Mouse (Mus musculus): ENCODE data around the gene Ddx58. TPM values are rescaled to one million over a fixed set of nuclear protein-coding genes. Genes with fewer than 3 reads are reported as not detected.

Ddx58 gene
- polyA plus RNA-seq, 1 experiment from 2014 or later: 4.3 TPM

DNA sequence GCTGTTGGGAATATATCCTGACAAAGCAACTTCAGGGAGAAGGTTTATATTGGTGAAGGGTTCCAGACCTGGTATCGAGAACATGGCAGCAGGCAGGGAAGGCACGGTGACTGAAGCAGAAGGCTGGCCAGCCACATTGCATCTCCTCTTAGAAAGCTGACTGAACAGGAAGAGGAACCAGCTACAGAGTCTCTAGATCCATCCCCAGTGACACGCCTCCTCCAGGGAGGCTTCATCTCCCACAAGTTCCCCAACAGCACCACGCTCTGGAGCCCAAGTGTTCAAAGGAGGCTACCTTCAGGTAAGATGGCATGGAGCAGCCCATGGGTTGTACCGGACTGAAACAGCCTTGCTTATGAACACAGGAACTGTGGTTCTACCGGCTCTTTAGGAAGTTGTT lies 37.4 kb downstream of the Ddx58 start:
- no peak overlapping the region for H3K4me3 ChIP-seq
- H3K9ac ChIP-seq: no peak overlapping the region
- H3K4me1 ChIP-seq (replicated peaks): no peaks in the 10 kb centered on the region
- no peak overlapping the region for H3K27ac ChIP-seq
- H3K9me3 ChIP-seq: no peaks in the 10 kb centered on the region
- no peak for ATAC-seq (ENCODE audit: low FRiP score)
- peaks cover 44% of the 10 kb centered on the region for H3K36me3 ChIP-seq
- H3K4me2 ChIP-seq: no peak overlapping the region
- 96% methylated on average over 6 of the region's 6 CpGs for WGBS
- H3K27me3 ChIP-seq: no peaks in the 10 kb centered on the region

DNA sequence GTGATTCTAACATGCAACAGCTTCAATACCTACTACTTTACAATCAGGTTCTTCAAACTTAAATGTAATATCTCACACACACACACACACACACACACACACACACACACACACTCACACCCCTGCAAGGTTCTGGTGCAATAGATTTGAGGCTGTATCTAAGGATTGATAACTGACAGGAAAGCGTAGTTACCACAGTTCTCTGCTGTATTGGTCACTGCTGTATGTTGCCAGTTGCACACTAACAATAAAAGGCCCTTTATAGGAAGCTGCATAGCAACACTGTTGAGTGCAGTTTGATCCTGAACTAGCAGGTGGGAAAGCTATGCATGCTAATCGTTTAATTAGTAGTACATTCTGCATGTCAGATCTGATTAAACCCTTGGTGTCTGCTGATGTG lies 44.3 kb downstream of the Ddx58 start:
- H3K4me3 ChIP-seq: no peak overlapping the region
- WGBS: 88% methylated on average over 2 of the region's 2 CpGs
- ATAC-seq (ENCODE audit: low FRiP score): no peak
- H3K36me3 ChIP-seq: peaks cover 79% of the 10 kb centered on the region
- H3K4me1 ChIP-seq (replicated peaks): no peaks in the 10 kb centered on the region
- H3K9ac ChIP-seq: no peak overlapping the region
- H3K27me3 ChIP-seq: no peaks in the 10 kb centered on the region
- no peak overlapping the region for H3K27ac ChIP-seq
- H3K9me3 ChIP-seq: no peaks in the 10 kb centered on the region
- no peak overlapping the region for H3K4me2 ChIP-seq

DNA sequence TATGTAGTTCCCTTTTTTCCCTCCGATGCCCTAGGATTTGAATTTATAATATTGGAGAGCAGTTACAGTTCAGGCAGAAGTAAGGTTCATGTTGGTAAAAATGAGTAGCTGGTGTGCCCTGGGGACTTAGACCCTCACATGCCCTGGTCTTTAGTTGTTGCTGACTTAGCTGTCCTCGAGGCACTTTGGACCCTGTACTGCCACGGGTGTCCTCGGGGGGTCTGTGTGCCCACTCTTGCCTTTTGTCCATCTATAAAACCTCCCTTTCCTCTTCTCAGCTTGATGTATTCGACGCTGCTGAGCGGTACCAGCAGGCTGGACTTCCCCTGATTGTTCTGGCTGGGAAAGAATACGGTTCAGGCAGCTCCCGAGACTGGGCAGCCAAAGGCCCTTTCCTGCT lies 46.2 kb downstream of the Ddx58 start:
- H3K27me3 ChIP-seq: no peaks in the 10 kb centered on the region
- peaks cover 86% of the 10 kb centered on the region for H3K36me3 ChIP-seq
- no peak for ATAC-seq (ENCODE audit: low FRiP score)
- 65% methylated on average over 9 of the region's 9 CpGs for WGBS
- no peaks in the 10 kb centered on the region for H3K9me3 ChIP-seq
- no peak overlapping the region for H3K9ac ChIP-seq
- H3K4me3 ChIP-seq: no peak overlapping the region
- no peak overlapping the region for H3K4me2 ChIP-seq
- H3K27ac ChIP-seq: no peak overlapping the region
- H3K4me1 ChIP-seq (replicated peaks): no peaks in the 10 kb centered on the region

DNA sequence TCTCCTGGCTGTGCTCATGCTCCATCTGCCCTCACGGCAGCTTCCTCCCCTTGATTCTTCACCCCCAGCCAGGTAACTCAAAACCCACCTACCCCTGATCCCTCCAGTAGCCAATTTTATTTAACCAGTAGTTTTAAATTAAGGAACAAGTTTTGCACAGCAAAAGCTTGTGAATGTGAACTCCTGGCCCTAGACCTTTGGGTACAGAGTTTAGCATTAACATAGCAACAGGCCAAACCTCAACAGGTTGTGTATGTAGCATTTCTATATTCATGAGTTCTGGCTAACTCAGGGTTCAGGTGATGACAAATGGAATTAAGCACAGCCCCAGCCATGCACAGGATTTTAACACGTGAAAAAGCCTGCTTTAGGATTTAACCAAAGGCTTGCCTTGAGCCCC lies 47.4 kb downstream of the Ddx58 start:
- no peaks in the 10 kb centered on the region for H3K4me1 ChIP-seq (replicated peaks)
- H3K27ac ChIP-seq: no peak overlapping the region
- no peaks in the 10 kb centered on the region for H3K27me3 ChIP-seq
- H3K9ac ChIP-seq: no peak overlapping the region
- no peak for ATAC-seq (ENCODE audit: low FRiP score)
- peaks cover 86% of the 10 kb centered on the region for H3K36me3 ChIP-seq
- H3K4me2 ChIP-seq: no peak overlapping the region
- no peak overlapping the region for H3K4me3 ChIP-seq
- H3K9me3 ChIP-seq: no peaks in the 10 kb centered on the region
- WGBS: 76% methylated on average over 2 of the region's 2 CpGs

DNA sequence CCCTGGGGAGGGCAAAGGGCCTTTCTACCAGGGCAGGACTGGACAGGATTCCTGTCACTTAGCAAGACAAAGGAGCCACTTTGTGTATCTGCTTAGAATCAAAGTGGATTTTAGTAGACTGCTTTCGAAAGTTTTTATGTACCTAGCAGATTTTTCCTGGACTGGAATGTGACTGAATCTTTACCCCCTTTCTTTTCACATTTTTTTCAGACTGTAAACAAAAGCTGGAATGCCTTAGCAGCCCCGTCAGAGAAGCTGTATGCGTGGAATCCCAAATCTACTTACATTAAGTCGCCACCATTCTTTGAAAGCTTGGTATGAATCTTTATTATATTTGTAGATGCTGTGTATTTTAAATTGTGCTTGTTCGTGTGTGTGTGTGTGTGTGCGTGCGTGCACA lies 51.7 kb downstream of the Ddx58 start:
- no peak for ATAC-seq (ENCODE audit: low FRiP score)
- Histone ChIP-seq H3K4me1 (replicated peaks) (no peaks in the 10 kb centered on the region), H3K27me3 (no peaks in the 10 kb centered on the region), H3K4me2 (no peak overlapping the region), H3K4me3 (no peak overlapping the region), H3K36me3 (peaks cover 91% of the 10 kb centered on the region), H3K9me3 (no peaks in the 10 kb centered on the region), H3K9ac (no peak overlapping the region), H3K27ac (no peak overlapping the region)
- 96% methylated on average over 7 of the region's 7 CpGs for WGBS

DNA sequence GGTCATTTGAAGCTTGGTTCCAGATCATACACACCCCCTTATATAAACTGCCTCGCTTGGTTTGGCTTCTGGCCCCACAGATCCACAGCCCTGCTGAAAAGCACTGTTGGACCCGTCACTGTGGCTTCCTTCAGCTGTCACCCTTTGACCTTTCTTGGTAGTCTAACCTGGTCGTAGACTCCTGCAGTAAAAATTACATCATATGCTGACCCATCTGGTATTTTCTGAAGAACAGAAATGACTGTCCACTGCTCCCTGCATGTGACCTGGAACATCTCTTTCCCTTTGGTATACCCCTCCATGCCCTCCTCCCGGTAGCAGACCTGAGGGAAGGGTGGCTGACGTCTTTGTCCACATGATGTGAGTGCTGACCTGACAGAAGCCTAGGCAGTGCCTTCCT lies 55.2 kb downstream of the Ddx58 start:
- ATAC-seq (ENCODE audit: low FRiP score): no peak

DNA sequence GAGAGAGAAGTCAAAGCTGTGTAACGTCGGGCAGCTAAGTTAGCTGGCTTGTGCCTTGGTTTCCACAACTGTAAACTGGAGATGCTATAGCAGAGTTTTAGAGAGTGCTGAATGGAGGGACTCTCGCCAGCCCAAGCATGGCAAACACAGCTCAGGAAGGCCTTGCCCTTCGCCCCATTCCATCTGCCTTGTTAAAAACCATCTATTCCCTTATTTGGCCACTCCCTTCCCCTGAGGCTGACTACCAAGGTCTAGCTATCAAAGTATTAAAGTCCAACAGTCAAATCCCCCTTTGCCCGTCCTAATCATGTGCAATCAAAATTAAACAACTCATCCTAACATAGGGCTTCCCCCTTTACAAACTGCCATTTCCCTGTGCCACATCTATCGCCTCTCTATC lies 55.8 kb downstream of the Ddx58 start:
- 95% methylated on average over 6 of the region's 6 CpGs for WGBS
- peaks cover 94% of the 10 kb centered on the region for H3K36me3 ChIP-seq

More for the DNA sequence above, 55.2 kb downstream of the Ddx58 start:
- no peaks in the 10 kb centered on the region for H3K4me1 ChIP-seq (replicated peaks)
- no peaks in the 10 kb centered on the region for H3K27me3 ChIP-seq
- no peaks in the 10 kb centered on the region for H3K9me3 ChIP-seq
- H3K36me3 ChIP-seq: peaks cover 95% of the 10 kb centered on the region
- H3K4me3 ChIP-seq: no peak overlapping the region
- no peak overlapping the region for H3K4me2 ChIP-seq
- H3K9ac ChIP-seq: no peak overlapping the region
- no peak overlapping the region for H3K27ac ChIP-seq
- WGBS: 88% methylated on average over 5 of the region's 5 CpGs

DNA sequence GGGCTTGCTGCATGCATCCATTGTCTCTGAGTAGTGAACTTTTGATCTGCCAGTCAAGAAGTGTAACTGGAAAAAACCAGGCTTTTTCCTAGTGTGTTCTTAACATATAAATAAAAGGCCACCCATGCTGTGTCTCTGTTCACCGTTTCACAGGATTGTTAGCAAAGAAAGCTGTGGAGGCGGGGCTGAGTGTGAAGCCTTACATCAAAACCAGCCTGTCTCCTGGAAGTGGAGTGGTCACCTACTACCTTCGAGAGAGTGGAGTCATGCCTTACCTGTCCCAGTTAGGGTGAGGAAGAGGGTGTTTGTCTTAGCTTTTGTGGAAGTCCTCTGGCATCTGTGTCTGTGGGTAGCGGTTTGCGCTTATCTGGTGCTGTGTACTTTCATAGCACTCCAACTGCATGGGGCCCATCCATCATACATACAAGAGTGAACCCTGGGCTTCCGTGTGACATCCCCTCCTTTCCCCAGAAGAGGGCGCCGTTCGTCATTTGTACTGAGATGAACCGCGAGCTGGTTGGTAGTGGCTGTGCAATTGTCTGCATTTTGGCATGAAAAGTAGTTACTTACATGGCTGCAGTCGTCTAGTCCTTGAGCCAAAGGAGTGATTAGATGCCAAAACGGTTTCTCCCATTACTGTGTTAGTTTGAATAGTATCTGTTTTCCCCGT lies 56.8 kb downstream of the Ddx58 start:
- 40% methylated on average over 14 of the region's 14 CpGs for WGBS
- peaks cover 94% of the 10 kb centered on the region for H3K36me3 ChIP-seq
- peak; percentile 61; the same call in 1 of the 2 replicates for ATAC-seq (ENCODE audit: low FRiP score)

More for the DNA sequence above, 55.8 kb downstream of the Ddx58 start:
- H3K27ac ChIP-seq: no peak overlapping the region
- H3K9ac ChIP-seq: no peak overlapping the region
- H3K4me3 ChIP-seq: no peak overlapping the region
- H3K4me1 ChIP-seq (replicated peaks): no peaks in the 10 kb centered on the region
- no peak overlapping the region for H3K4me2 ChIP-seq
- H3K27me3 ChIP-seq: no peaks in the 10 kb centered on the region
- H3K9me3 ChIP-seq: no peaks in the 10 kb centered on the region
- no peak for ATAC-seq (ENCODE audit: low FRiP score)

DNA sequence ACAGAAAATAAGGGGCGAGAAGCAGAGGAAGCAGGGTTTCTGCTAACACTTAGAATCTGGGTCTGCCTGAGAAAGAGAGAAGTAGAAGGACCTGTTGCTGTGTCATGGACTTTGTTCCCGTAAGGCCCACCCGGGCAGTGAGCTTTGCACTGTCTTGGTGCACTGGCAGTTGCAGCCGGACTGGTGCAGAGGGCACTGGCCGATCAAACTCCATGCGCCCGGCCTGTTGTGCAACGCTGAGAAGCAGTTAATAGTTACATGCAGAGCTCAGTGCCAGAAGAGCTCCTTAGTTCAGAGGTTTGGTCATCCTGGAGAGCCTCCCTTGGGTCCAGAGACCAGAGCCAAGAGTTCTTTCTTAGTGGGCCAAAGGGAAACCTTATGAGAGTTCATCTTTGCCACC lies 57.9 kb downstream of the Ddx58 start:
- Histone ChIP-seq H3K4me2 (no peak overlapping the region), H3K9ac (no peak overlapping the region), H3K4me3 (no peak overlapping the region), H3K27me3 (no peaks in the 10 kb centered on the region), H3K9me3 (no peaks in the 10 kb centered on the region), H3K27ac (no peak overlapping the region), H3K36me3 (peaks cover 88% of the 10 kb centered on the region), H3K4me1 (replicated peaks) (no peaks in the 10 kb centered on the region)
- 96% methylated on average over 8 of the region's 8 CpGs for WGBS
- no peak for ATAC-seq (ENCODE audit: low FRiP score)

More for the DNA sequence above, 56.8 kb downstream of the Ddx58 start:
- Histone ChIP-seq H3K4me1 (replicated peaks) (no peaks in the 10 kb centered on the region), H3K27ac (no peak overlapping the region), H3K4me3 (no peak overlapping the region), H3K4me2 (no peak overlapping the region), H3K9ac (no peak overlapping the region), H3K27me3 (no peaks in the 10 kb centered on the region), H3K9me3 (no peaks in the 10 kb centered on the region)

DNA sequence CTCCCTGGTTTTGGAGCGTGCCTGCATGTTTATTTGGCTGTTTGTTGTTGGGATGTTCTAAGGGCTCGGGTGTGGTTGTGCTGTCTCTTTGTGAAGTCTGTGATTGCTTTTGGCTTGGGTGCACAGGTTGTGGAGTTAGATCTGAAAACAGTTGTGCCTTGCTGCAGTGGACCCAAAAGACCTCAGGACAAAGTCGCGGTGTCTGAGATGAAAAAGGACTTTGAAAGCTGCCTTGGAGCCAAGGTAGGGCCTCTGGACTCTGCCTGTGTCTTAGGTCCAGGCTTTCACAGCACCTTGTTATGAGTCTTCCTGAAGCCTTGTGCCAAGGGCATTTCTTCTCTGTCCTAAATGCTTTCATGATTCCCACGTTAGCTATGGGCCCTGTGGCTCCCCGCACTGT lies 59.6 kb downstream of the Ddx58 start:
- ATAC-seq (ENCODE audit: low FRiP score): no peak
- H3K27ac ChIP-seq: no peak overlapping the region
- H3K4me2 ChIP-seq: no peak overlapping the region
- 95% methylated on average over 6 of the region's 6 CpGs for WGBS
- H3K9me3 ChIP-seq: no peaks in the 10 kb centered on the region
- no peak overlapping the region for H3K4me3 ChIP-seq
- H3K4me1 ChIP-seq (replicated peaks): no peaks in the 10 kb centered on the region
- H3K9ac ChIP-seq: no peak overlapping the region
- peaks cover 87% of the 10 kb centered on the region for H3K36me3 ChIP-seq
- no peaks in the 10 kb centered on the region for H3K27me3 ChIP-seq

DNA sequence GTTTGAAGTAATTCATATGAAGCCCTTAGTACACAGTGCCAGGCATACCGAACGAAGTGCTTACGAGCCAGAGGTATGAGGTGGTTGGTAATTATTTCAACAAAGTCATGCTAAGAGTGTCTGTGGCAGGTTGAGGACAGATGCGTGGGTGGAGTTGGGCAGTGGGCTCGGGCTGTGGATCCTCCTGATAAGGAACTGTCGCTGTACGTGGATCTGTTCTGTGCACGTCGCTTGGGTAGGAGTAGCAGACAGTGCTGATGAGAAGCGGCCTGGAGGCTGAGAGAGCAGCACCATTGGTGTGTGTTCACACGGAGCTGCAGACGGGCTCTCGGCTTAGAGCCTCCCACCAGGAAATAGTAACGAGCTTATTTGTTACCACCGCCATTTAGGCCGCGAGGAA lies 61.0 kb downstream of the Ddx58 start:
- Histone ChIP-seq H3K36me3 (peaks cover 74% of the 10 kb centered on the region), H3K27me3 (no peaks in the 10 kb centered on the region), H3K4me1 (replicated peaks) (0 out of 2 replicates have a peak, but pooled peaks cover 2% of the 10 kb centered on the region), H3K9ac (no peak overlapping the region), H3K4me3 (no peak overlapping the region), H3K4me2 (no peak overlapping the region), H3K9me3 (no peaks in the 10 kb centered on the region), H3K27ac (no peak overlapping the region)
- 93% methylated on average over 17 of the region's 17 CpGs for WGBS
- no peak for ATAC-seq (ENCODE audit: low FRiP score)

DNA sequence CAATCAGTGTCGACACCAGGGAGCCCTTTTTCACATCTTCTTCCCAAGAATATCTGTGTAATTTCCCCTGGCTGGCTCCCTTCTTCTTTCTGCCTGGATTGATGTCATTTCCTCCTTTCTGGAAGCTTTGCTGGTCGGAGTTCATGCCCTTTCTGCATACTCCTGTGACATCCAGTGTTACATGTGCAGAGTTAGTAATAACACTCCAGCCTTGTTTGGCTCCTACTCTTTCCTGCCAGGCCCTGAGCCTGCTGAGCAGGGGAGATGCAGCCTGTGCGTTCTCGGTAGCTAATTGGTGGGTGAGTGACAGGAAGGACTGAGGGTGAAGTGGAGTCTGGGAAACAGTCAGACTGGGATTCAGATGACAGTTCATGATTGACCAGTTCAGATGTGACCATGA lies 65.3 kb downstream of the Ddx58 start:
- 78% methylated on average over 4 of the region's 4 CpGs for WGBS

DNA sequence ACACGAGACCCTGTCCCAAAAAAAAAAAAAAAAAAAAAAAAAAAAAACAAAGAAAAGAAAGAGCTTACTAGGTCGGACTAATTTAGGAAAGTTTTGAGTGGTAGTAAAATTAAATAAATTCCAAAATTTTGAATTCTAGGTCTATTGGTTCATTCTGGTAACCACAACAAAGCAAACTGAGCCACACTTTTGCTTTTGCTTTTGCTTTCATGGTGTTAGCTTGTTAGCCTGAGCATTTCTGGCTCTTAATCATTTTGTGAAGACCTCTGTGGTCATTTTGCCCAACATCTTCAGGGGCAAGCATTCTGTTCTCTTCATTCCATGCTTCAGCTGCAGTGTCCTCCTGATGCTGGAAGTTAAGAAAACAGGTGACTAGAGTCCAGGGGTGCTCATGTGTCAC lies 67.3 kb downstream of the Ddx58 start:
- peaks cover 51% of the 10 kb centered on the region for H3K36me3 ChIP-seq
- H3K27me3 ChIP-seq: no peaks in the 10 kb centered on the region
- no peak overlapping the region for H3K4me3 ChIP-seq
- no peaks in the 10 kb centered on the region for H3K9me3 ChIP-seq
- no peak overlapping the region for H3K4me2 ChIP-seq
- no peak for ATAC-seq (ENCODE audit: low FRiP score)
- 92% methylated on average over 2 of the region's 2 CpGs for WGBS
- no peak overlapping the region for H3K27ac ChIP-seq
- no peak overlapping the region for H3K9ac ChIP-seq
- H3K4me1 ChIP-seq (replicated peaks): 0 out of 2 replicates have a peak, but pooled peaks cover 2% of the 10 kb centered on the region

More for the DNA sequence above, 65.3 kb downstream of the Ddx58 start:
- no peak overlapping the region for H3K4me3 ChIP-seq
- H3K4me1 ChIP-seq (replicated peaks): 0 out of 2 replicates have a peak, but pooled peaks cover 2% of the 10 kb centered on the region
- H3K9ac ChIP-seq: peak overlapping the region; percentile 53
- H3K4me2 ChIP-seq: no peak overlapping the region
- H3K9me3 ChIP-seq: no peaks in the 10 kb centered on the region
- H3K27me3 ChIP-seq: no peaks in the 10 kb centered on the region
- H3K36me3 ChIP-seq: peaks cover 55% of the 10 kb centered on the region
- ATAC-seq (ENCODE audit: low FRiP score): no peak
- no peak overlapping the region for H3K27ac ChIP-seq

All from hindbrain, embryonic 13.5 days (tissue).